Mouse (Mus musculus): ENCODE results near the gene Kif26b.

Gene Kif26b

GRCm38 (mm10) chr1:178936976-178937375 lies 408.1 kb downstream of the Kif26b start:
- DNase-seq = no peak

DNA sequence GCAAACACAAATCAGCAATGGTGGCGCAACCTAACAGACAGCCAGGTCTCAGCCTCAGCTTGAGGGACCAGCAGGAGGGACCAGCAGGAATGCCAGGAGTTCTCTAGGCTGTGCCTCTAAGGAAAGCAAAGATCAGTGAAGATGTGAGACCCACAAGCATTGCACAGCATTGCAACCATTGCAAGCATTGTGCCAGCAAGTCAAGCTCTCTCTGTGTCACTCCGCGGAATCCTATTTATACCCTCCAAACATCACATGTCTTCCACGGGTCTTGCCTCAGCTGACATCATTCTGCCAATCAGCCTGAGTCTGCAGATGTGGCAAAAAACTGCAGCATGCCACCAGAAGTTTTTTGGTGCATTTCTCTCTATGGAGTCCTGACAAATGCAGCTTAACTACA lies 411.4 kb downstream of the Kif26b start:
- DNase-seq = no peak

DNA sequence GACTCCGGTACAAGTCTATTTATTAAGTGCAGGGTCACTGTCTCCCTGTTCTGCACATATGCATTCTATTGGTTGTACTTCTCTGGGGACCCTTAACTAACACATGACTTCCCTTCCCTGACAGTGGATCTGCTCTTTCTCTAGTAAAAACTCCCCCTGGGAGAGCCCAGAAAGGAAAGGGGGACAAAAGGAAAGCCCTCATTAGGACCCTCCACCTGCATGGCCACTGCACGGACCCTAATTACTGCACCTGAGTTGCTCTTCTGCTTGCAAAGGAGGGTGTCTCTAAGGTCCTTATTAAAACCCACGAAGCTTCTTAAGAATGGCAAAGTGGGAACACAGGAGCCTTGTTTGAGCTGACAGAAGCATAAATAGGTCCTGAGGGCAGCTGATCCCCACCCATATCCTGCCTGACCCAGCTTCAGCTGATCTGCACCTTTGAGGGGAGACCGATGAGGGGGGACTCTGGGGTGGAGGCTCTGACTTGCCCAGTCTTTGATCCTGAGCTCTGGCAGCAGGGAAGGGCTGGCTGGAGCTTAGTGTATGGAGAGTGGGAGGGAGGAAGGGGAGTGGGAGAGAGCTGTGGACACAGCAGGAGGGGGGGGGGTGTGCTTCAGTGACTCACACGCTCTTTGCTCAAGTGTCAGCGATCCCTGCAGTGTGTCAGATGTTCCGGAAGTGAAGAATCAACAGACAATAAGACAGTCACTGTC lies 413.5 kb downstream of the Kif26b start:
- no peak for DNase-seq

- DNase-seq = no peak
Measured at GRCm38 (mm10) chr1:178952910-178953309, 424.0 kb downstream of the Kif26b start.

DNA sequence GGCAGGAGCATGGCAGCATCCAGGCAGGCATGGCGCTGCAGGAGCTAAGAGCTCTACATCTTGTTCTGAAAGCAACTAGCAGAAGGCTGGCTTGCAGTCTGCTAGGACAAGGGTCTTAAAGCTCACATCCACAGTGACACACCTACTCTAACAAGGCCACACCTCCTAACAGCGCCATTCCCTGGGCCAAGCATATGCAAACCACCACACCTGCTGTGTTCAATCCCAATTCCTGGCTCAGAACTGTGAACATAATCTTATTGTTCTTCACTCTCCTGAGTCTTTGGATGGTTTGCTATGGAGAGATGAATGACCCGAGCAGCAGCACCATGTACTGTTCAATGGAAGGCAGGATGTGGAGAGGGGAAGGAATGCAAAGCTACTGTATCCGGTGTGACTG lies 429.7 kb downstream of the Kif26b start:
- no peak for DNase-seq

- DNase-seq = peak; percentile 66
Measured at GRCm38 (mm10) chr1:178960015-178960559, 431.2 kb downstream of the Kif26b start.

GRCm38 (mm10) chr1:178961661-178962060 lies 432.7 kb downstream of the Kif26b start:
- DNase-seq = no peak

- DNase-seq = no peak
Measured at GRCm38 (mm10) chr1:178972055-178972454, 443.1 kb downstream of the Kif26b start.

DNA sequence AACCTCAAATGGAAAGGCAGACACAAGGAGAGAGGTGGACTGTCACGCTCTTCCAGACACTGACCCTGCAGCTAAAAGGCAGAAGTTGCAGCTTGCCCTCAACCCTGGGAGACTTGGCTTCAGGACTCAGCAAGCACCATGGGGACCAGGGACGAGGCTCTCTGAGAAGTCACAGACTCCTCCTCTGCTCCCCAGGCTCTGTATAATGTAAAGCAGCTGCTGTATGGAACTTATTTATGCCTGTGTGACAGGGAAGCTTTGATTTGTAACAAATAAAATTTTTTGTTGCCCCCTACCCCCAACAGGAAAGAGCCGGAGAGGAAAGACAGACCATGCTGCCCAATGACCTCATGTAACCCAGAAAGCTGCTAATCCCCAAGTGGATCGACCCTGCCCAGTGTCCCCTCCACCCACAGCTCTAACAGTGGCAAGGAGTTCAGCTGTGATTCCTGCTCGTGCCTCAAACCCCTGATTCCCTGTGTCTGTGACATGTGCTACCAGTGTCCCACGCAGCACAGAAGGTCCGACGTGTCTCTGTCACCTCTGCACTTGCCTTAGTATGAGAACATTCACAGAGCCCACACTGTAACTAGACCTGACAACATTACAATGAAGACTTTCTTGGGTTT lies 449.8 kb downstream of the Kif26b start:
- DNase-seq = no peak

- DNase-seq = no peak
Measured at GRCm38 (mm10) chr1:178980185-178980584, 451.3 kb downstream of the Kif26b start.

- DNase-seq = no peak
Measured at GRCm38 (mm10) chr1:178981641-178982040, 452.7 kb downstream of the Kif26b start.

DNA sequence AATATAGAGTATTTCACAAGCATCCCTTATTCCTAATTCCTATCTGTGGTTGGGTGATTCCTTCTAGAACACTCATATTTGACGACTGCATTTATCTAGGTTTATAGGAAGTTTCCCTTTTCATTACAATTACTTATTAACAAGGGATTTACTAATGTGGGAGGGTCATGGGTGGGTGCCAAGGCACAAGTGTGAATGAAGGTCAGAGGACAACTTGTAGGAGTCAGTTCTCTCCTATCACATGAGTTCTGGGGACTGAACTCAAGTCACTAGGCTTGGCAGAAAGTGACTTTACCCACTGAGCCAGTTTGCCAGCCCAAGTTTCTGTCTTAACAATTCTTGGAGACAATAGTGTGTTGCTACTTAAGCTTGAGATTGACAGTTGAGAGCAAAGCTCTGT lies 459.3 kb downstream of the Kif26b start:
- DNase-seq = no peak
